Mouse (Mus musculus): ENCODE measurements at regions not wholly inside any gene's neighbourhood (a gene's known extent, or its start where the extent isn't known, plus 50 kb on each side); places are given as distances from the start of the nearest gene placed in this dataset.

- no peak overlapping the region for H3K4me3 ChIP-seq (replicated peaks)
- 84% methylated on average over 8 of the region's 8 CpGs for WGBS
- H3K36me3 ChIP-seq = no peaks in the 10 kb centered on the region
- H3K9me3 ChIP-seq = no peaks in the 10 kb centered on the region
- H3K4me1 ChIP-seq (replicated peaks) = no peaks in the 10 kb centered on the region
- H3K9ac ChIP-seq = no peak overlapping the region
- H3K27me3 ChIP-seq (replicated peaks) = no peaks in the 10 kb centered on the region
- no peak for ATAC-seq
- no peak overlapping the region for H3K27ac ChIP-seq
- H3K4me2 ChIP-seq (replicated peaks) = no peak overlapping the region
Measured at GRCm38 (mm10) chr13:101175017-101175689, 341.9 kb upstream of the Slc30a5 start.

DNA sequence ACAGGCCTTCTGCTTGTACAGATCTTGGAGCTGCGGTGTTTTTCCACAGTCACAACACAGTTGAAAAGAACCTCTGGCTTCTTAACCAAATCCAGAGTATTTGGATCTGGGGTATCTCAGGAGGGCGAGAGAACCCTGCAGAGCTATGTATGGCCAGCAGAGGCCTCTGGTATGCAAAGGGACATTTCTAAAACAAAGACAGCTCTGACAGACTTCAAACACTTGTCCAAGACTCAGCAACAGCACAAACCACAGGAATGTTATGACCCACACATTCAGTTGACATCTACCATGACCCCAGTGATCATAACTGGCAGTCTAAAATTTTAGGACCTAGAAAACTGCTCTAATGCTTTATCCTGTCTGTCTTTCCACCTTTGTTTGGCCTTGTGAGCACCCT, 328.5 kb upstream of the Slc30a5 start:
- Histone ChIP-seq H3K27ac (no peak overlapping the region), H3K4me1 (replicated peaks) (no peaks in the 10 kb centered on the region), H3K36me3 (no peaks in the 10 kb centered on the region), H3K4me3 (replicated peaks) (no peak overlapping the region), H3K9me3 (no peaks in the 10 kb centered on the region), H3K9ac (no peak overlapping the region), H3K27me3 (replicated peaks) (no peaks in the 10 kb centered on the region), H3K4me2 (replicated peaks) (no peak overlapping the region)
- no peak for ATAC-seq
- 67% methylated on average over 2 of the region's 2 CpGs for WGBS

- no peak overlapping the region for H3K4me3 ChIP-seq (replicated peaks)
- no peak overlapping the region for H3K9ac ChIP-seq
- H3K4me2 ChIP-seq (replicated peaks) = no peak overlapping the region
- H3K36me3 ChIP-seq = no peaks in the 10 kb centered on the region
- no peak for ATAC-seq
- no peaks in the 10 kb centered on the region for H3K27me3 ChIP-seq (replicated peaks)
- H3K27ac ChIP-seq = no peak overlapping the region
- WGBS = 82% methylated on average over 3 of the region's 3 CpGs
- no peaks in the 10 kb centered on the region for H3K4me1 ChIP-seq (replicated peaks)
- no peaks in the 10 kb centered on the region for H3K9me3 ChIP-seq
Measured at GRCm38 (mm10) chr13:101159878-101160277, 326.7 kb upstream of the Slc30a5 start.

DNA sequence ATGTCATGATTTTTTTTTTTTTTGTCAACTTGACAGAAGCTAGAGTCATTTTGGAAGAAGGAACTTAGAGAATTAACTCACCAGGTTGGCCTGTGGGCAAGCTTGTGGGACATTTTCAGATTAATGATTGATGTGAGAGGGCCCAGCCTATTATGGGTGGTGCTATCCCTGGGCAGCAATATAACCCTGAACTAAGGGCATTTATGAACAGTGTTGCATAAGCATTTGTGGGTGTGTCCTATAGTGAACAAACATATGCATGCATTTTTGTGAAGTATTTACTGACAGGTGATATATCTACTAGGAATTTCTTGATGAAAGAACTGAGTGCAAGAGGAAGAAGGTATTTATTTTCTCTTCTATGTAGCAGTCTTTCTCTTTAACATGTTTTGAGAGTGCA, 320.5 kb upstream of the Slc30a5 start:
- Histone ChIP-seq H3K4me3 (replicated peaks) (no peak overlapping the region), H3K9me3 (no peaks in the 10 kb centered on the region), H3K27ac (no peak overlapping the region), H3K36me3 (no peaks in the 10 kb centered on the region), H3K9ac (no peak overlapping the region), H3K4me2 (replicated peaks) (no peak overlapping the region), H3K4me1 (replicated peaks) (no peaks in the 10 kb centered on the region), H3K27me3 (replicated peaks) (no peaks in the 10 kb centered on the region)
- peak; percentile 88 for ATAC-seq

- ATAC-seq = no peak
- WGBS = 70% methylated on average over 3 of the region's 3 CpGs
Measured at GRCm38 (mm10) chr13:101142761-101143160, 309.5 kb upstream of the Slc30a5 start.

DNA sequence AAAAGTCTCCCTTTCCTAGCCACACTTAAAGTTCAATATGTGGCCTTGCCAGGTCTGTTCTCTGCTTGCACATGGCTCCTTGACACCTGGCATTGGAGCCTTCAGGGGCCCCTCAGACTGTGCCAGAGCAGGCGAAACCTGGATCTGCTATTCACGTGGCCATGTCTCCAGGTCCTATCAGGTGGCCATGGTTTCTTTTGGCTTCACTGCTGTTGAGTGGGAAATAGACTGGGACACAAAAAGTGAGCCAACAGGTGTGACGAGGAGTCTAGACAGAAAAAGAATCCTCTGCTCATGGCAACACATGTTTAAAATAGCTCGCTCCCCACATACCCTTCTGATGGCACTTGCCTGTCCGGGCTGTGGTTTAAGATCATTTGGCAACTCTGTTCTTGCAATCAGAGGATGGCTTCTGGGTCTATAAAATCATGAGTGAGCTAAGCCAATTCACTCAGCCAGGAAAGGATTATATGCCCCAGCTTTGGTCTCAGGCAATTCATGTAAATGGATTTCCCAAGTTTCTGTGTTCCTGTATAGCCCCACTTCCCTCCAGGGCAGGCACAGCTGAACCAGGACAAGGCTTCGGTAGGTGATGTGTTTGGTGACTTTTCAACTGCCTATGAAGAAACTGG, 309.0 kb upstream of the Slc30a5 start:
- no peaks in the 10 kb centered on the region for H3K4me1 ChIP-seq (replicated peaks)
- no peaks in the 10 kb centered on the region for H3K36me3 ChIP-seq
- H3K9me3 ChIP-seq = no peaks in the 10 kb centered on the region
- ATAC-seq = no peak
- WGBS = 88% methylated on average over 6 of the region's 6 CpGs
- no peak overlapping the region for H3K9ac ChIP-seq
- no peaks in the 10 kb centered on the region for H3K27me3 ChIP-seq (replicated peaks)
- H3K27ac ChIP-seq = no peak overlapping the region
- H3K4me3 ChIP-seq (replicated peaks) = no peak overlapping the region
- H3K4me2 ChIP-seq (replicated peaks) = no peak overlapping the region

More at GRCm38 (mm10) chr13:101142761-101143160, 309.5 kb upstream of the Slc30a5 start:
- no peak overlapping the region for H3K4me2 ChIP-seq (replicated peaks)
- no peak overlapping the region for H3K27ac ChIP-seq
- H3K36me3 ChIP-seq = no peaks in the 10 kb centered on the region
- no peaks in the 10 kb centered on the region for H3K27me3 ChIP-seq (replicated peaks)
- H3K9ac ChIP-seq = no peak overlapping the region
- H3K4me1 ChIP-seq (replicated peaks) = no peaks in the 10 kb centered on the region
- no peak overlapping the region for H3K4me3 ChIP-seq (replicated peaks)
- no peaks in the 10 kb centered on the region for H3K9me3 ChIP-seq

GRCm38 (mm10) chr13:101129466-101129865, 296.2 kb upstream of the Slc30a5 start:
- H3K4me2 ChIP-seq (replicated peaks) = no peak overlapping the region
- H3K9ac ChIP-seq = no peak overlapping the region
- 87% methylated on average over 3 of the region's 3 CpGs for WGBS
- no peak overlapping the region for H3K4me3 ChIP-seq (replicated peaks)
- ATAC-seq = no peak
- no peaks in the 10 kb centered on the region for H3K36me3 ChIP-seq
- H3K9me3 ChIP-seq = no peaks in the 10 kb centered on the region
- H3K27ac ChIP-seq = no peak overlapping the region
- no peaks in the 10 kb centered on the region for H3K27me3 ChIP-seq (replicated peaks)
- H3K4me1 ChIP-seq (replicated peaks) = no peaks in the 10 kb centered on the region

DNA sequence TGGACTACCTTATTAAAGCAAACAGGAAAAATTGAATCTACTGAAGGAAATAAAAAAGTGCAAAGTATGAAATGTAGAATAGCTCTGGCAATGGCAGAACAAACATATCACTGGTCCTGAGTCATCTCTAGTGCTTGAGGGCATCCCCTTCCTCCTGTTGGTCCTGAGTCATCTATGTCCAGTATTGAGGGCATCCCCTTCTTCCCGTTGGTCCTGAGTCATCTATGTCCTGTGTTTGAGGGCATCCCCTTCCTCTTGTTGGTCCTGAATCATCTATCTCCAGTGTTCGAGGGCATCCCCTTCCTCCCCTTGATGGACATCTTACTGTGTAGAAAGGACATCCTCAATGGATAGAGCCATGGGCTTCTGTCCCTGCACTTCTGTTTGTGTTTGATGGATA, 294.6 kb upstream of the Slc30a5 start:
- H3K4me2 ChIP-seq (replicated peaks) = no peak overlapping the region
- no peaks in the 10 kb centered on the region for H3K9me3 ChIP-seq
- 79% methylated on average over 2 of the region's 2 CpGs for WGBS
- no peak overlapping the region for H3K27ac ChIP-seq
- H3K4me3 ChIP-seq (replicated peaks) = no peak overlapping the region
- no peaks in the 10 kb centered on the region for H3K36me3 ChIP-seq
- H3K9ac ChIP-seq = no peak overlapping the region
- no peaks in the 10 kb centered on the region for H3K4me1 ChIP-seq (replicated peaks)
- ATAC-seq = no peak
- H3K27me3 ChIP-seq (replicated peaks) = no peaks in the 10 kb centered on the region

DNA sequence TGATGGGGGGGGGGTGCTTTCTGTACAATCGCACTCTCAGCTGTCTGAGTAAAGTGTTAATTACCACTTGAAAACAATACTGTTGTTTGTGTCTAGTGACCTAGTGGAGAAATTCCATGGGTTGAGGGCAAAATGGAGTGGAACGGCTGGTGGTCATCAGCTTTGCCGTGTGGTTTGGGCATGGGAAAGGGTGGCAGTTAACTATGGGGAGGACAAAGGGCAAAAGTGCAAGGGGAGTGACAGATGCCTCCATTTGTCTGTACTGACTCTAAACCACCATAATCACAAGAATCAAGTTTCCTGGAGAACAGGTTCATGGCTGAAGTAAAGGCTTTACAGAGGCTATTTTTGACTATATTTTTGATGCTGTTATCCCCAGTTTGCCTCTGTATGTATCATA, 294.0 kb upstream of the Slc30a5 start:
- no peak overlapping the region for H3K9ac ChIP-seq
- no peaks in the 10 kb centered on the region for H3K27me3 ChIP-seq (replicated peaks)
- H3K4me2 ChIP-seq (replicated peaks) = no peak overlapping the region
- WGBS = 88% methylated on average over 3 of the region's 3 CpGs
- no peaks in the 10 kb centered on the region for H3K36me3 ChIP-seq
- no peak for ATAC-seq
- no peak overlapping the region for H3K27ac ChIP-seq
- no peaks in the 10 kb centered on the region for H3K4me1 ChIP-seq (replicated peaks)
- no peaks in the 10 kb centered on the region for H3K9me3 ChIP-seq
- no peak overlapping the region for H3K4me3 ChIP-seq (replicated peaks)

DNA sequence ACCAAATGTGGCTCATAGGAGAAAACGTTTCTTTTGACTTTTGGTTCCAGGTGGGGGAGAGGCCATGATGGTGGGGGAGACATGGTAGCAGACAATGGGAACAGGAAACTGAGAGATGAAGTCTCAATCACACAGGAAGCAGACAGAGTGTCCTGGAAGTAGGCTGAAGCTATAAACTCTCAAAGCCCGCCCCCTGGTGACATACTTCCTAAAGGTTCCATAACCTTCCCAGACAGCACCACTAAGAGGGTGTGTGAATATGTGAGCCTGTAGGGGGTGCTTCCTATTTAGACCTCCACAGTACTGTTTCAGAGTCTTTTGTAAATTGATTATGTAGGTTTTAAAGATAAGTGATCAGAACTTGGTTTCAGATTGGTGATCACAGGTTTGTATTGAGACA, 284.1 kb upstream of the Slc30a5 start:
- no peaks in the 10 kb centered on the region for H3K36me3 ChIP-seq
- no peaks in the 10 kb centered on the region for H3K27me3 ChIP-seq (replicated peaks)
- no peak overlapping the region for H3K9ac ChIP-seq
- 86% methylated on average over 2 of the region's 2 CpGs for WGBS
- H3K27ac ChIP-seq = no peak overlapping the region
- H3K4me3 ChIP-seq (replicated peaks) = no peak overlapping the region
- no peaks in the 10 kb centered on the region for H3K4me1 ChIP-seq (replicated peaks)
- no peak overlapping the region for H3K4me2 ChIP-seq (replicated peaks)
- no peak for ATAC-seq
- H3K9me3 ChIP-seq = no peaks in the 10 kb centered on the region

GRCm38 (mm10) chr13:101115296-101115695, 282.1 kb upstream of the Slc30a5 start:
- Histone ChIP-seq H3K27me3 (replicated peaks) (no peaks in the 10 kb centered on the region), H3K36me3 (no peaks in the 10 kb centered on the region), H3K9ac (no peak overlapping the region), H3K4me2 (replicated peaks) (no peak overlapping the region), H3K27ac (no peak overlapping the region), H3K4me3 (replicated peaks) (no peak overlapping the region), H3K9me3 (no peaks in the 10 kb centered on the region), H3K4me1 (replicated peaks) (no peaks in the 10 kb centered on the region)
- 66% methylated on average over 5 of the region's 5 CpGs for WGBS
- no peak for ATAC-seq

GRCm38 (mm10) chr13:101112176-101112575, 278.9 kb upstream of the Slc30a5 start:
- peak; percentile 58 for ATAC-seq
- H3K4me3 ChIP-seq (replicated peaks) = no peak overlapping the region
- H3K9ac ChIP-seq = no peak overlapping the region
- no peaks in the 10 kb centered on the region for H3K36me3 ChIP-seq
- H3K27me3 ChIP-seq (replicated peaks) = no peaks in the 10 kb centered on the region
- 0 out of 2 replicates have a peak overlapping the region, but pooled peaks have one; percentile 34 for H3K27ac ChIP-seq
- 50% methylated on average over 4 of the region's 4 CpGs for WGBS
- no peak overlapping the region for H3K4me2 ChIP-seq (replicated peaks)
- H3K4me1 ChIP-seq (replicated peaks) = no peaks in the 10 kb centered on the region
- no peaks in the 10 kb centered on the region for H3K9me3 ChIP-seq

DNA sequence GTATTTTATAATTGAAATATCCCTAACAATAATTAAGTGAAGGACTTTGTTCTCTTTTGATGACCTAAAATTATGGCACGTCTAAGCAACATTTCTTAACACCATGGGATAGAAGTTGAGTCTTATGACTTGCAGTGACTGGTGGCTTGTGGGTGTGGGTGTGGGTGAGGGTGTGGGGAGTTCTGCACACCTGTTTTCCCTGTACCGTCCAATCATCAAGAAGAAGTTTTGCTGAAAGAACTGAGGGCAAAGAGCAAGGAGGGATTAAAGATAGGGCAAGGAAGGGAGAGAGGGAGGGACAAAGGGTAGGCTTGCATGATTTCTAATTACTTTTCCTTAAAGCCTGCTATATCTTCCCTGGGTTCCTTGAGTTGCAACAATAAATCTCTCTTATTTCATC, 278.5 kb upstream of the Slc30a5 start:
- H3K4me1 ChIP-seq (replicated peaks) = no peaks in the 10 kb centered on the region
- 51% methylated on average over 2 of the region's 2 CpGs for WGBS
- H3K4me2 ChIP-seq (replicated peaks) = no peak overlapping the region
- peak; percentile 96 for ATAC-seq
- no peaks in the 10 kb centered on the region for H3K36me3 ChIP-seq
- no peaks in the 10 kb centered on the region for H3K9me3 ChIP-seq
- H3K27ac ChIP-seq = no peak overlapping the region
- no peak overlapping the region for H3K9ac ChIP-seq
- H3K4me3 ChIP-seq (replicated peaks) = no peak overlapping the region
- no peaks in the 10 kb centered on the region for H3K27me3 ChIP-seq (replicated peaks)
